Mouse (Mus musculus) ES-CJ7 (cell line): ENCODE results near the gene Yipf4.
A peak's percentile ranks its signal among the peaks of the same experiment; 100 is the strongest.
"Not testable (repeated sequence)": the region's sequence is repeated elsewhere in the genome, so short reads cannot be mapped to it uniquely, and the experiment has no call there.

ENCODE experiments used
- DNase-seq: peaks from one replicate; pipeline ENCODE4 v3.0.0; 2011; ENCODE audit warnings: low read depth, low spot score

Gene Yipf4

DNA sequence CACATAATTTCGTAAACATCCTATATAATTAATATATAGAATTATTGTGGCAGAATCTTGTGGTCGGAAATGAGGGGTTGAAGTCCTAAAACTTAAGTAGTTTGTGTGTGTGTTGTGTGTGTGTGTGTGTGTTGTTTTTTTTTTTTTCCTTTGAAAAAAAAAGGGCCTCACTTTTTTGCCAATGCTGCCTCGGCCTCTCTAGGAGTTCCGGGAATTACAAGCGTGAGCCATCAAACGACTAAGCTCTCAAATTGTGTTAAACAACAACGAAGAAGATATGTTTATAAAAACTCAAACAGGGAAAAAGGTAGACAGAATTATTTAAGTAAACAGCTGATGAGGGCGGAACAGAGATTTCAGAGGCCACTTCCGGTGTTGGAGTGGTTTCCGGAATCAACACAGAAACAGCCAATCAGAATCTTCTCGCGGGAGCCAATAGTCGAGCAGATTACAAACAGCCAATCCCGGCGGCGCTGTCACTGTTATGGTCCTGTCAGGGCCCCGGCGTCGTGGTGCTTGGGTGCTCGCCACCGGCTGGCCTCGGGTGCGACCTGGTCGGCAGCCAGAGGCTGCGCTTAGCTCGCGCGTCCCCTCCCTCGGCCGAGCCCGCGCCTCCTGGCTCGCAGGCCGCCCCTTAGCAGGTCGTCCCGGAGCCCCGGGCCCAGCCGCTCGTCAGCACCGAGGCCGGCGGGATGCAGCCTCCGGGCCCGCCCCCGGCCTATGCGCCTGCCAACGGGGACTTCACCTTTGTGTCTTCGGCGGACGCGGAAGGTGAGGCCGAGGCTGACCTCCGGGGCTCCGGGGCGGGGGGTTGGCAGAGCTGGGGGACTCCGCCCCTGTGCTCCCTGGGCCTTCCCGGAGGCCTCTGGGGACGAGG lies at the start of gene Yipf4:
Gene Yipf4 (plus strand): TSS at position 470 of the 877 bp plus-strand sequence.
- DNase-seq = peak; percentile 94

GRCm38 (mm10) chr17:74440486-74440885 lies 48.8 kb upstream of the Yipf4 start:
- no peak for DNase-seq

DNA sequence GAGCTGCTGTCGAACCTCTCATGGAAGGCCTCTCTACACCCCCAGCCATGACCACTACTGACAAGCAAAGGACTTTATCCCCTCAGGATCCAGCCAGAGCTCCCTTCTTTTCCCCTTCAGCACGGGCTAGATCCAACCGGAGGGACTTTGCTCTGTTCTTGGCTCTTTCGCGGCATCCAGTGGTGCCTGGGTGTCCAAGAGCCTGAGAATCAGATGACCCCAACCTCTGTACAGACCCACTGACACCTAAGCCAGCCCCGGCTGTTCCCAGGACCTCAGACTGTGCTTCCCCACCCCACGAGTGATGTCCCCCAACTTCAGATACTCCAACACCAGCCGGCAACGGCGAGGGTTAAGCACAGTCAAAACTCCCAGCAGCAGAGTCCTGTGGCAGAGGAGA lies 39.5 kb upstream of the Yipf4 start:
- DNase-seq = no peak

GRCm38 (mm10) chr17:74453928-74454327 lies 35.4 kb upstream of the Yipf4 start:
- no peak for DNase-seq

DNA sequence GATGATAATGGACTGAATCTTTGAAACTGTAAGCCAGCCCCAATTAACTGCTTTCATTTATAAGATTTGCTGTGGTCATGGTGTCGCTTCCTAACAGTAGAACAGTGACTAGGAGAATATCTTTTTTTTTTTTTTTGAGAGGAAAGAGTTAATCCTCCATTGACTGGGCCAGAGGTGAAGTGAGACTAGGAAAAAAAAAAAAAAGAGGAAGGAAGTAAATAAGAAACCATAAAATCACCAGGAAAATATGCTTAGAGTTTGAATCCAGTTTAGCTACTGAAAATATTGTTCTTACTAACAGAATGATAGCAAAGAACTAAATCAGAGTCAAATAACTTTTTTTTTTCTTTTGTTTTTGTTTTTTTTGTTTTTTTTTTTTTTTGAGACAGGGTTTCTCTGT lies 34.6 kb upstream of the Yipf4 start:
- no peak for DNase-seq

DNA sequence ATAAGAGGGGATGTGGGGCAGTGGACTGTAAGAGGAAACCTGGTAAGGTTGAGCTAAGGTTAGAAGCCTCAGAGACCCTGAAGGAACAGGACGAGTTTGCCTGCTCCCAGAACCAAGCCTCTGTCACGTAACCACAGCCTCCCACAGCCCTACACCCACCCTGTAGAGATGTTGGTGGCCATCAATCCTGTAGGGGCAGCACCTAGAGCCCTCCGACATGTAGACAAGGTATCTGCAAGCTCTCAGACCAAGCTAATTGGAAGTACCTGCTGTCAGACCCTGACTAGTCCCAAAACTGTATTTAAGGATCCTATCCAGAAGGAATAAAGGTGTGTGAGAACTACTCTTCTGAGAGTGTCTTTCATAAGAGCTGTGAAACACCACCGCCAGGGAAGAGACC lies 33.9 kb upstream of the Yipf4 start:
- DNase-seq = peak; percentile 51

GRCm38 (mm10) chr17:74456825-74457224 lies 32.5 kb upstream of the Yipf4 start:
- DNase-seq = no peak

- DNase-seq = no peak
Measured at GRCm38 (mm10) chr17:74457972-74458677, 31.2 kb upstream of the Yipf4 start.

DNA sequence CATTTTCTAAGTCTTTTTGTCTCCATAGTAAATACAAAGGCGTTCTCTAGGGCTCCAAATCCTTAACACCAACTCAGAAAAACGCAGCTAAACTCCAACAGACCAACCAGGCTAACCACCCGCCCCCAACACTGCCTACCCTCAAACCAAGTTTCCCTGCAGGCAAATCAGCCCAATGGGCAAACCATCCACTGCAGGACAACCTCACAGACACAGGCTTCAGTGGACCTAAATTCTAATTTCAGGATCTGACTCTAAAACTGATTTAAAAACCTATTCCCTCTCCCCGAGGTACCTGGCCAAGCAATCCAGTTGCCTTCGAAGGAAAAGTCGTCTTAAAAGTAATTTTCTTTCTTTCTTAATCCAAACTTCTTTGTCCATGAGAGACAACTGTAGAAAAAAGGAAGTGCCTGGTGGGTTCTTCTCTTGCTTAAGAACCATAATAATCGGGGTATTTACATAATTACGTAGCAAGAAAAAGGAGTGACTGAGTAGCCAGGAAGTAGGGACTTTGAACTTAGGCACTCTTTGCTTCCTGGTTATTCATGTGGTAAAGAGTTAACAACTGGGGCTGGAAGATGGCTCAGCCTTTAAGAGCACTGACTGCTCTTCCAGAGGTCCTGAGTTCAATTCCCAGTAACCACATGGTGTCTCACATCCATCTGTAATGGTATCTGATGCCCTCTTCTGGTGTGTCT lies 30.4 kb upstream of the Yipf4 start, which contains the start of gene Nlrc4:
Gene Nlrc4 (minus strand): TSS at position 432 of the 698 bp plus-strand sequence.
- DNase-seq = no peak

GRCm38 (mm10) chr17:74463510-74463909 lies 25.8 kb upstream of the Yipf4 start:
- no peak for DNase-seq

DNA sequence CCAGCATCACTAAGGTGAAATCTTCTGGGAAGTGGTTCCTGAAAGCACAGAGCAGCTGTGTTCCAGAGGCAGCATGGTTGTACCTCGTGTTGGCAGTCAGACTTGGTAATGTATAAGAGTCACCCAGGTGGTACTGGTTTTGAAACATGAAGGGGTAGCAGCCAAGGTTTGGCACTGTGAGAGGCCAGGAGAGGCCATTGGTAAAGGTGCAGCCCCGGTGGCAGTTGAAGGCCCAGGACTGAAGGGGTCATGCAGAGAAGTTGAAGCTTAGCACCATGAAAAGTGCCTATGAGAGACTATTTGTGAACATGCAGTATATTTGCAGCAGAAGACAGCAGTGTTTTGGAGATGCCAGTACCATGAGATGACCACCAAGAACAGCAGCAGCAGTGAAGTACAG lies 21.3 kb upstream of the Yipf4 start:
- not testable (repeated sequence) for DNase-seq

DNA sequence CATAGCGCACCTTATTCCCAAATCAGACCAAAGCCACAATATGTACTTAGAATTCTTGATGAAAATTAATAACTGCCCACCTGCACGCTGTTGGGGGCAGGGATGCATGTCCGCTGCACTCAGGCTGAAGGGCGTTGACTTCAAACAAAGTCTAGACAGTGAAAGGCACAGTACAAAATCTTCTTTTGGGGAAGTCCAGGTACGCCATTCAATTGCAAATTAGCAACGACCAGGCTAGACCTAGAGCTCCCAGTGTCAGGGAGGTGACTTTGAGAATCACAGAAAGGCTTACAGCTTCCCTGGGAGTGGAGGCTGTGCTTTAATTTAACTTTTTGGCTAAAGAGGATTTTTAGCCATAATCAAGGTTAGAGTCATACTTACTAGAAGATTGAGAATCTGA lies 19.2 kb upstream of the Yipf4 start:
- DNase-seq = not testable (repeated sequence)

DNA sequence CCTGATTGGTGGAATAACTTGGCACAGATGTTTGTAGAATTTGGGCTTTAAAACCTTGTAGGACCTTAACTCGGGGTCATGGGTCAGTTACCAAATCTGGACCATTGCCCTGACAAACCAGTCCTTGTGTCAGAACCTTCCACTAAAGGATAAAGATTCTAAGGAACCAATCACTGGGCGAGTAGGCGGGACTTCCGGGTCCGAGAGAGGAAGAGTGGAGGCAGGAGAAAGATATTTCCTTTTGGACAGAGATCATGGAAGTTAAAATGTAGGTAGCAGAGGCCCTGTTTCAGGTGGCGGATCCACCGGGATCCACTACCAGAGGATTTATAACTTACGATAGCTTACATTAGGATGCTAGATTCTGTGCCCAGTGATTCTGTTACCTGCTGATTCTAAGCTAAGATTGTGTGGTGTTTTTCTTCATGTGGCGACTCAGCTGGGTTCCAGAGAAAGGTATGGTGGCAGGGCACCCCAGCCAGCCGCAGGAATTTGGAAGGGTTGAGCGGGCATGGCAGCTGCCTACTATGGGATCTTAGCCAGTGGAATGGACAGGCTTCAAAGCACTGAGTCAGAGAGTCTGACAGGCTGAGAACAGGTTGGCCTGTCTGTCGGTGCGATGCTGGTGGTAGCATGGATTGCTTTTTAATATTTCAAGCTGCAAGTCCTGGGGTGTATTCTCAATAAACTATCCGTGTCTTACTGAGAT lies 8.8 kb upstream of the Yipf4 start:
- DNase-seq = no peak

DNA sequence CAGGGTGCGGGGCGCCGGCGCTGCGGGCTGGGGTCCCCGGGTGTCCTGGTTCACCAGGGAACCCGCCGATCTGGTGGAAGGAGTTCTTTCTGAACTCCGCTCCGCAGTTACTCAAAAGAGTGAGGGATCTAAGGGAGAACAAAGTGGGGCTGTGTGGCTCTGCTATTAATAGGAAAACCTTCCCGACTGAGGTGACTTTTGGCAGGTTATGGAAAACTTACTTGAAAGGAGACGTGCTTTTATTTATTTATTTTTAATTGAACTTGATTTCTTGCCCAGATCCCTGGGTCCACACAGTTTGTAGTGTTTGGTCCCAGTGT lies 568 bp downstream of the Yipf4 start:
- no peak for DNase-seq

- DNase-seq = no peak
Measured at GRCm38 (mm10) chr17:74491565-74491964, 2.3 kb downstream of the Yipf4 start.

DNA sequence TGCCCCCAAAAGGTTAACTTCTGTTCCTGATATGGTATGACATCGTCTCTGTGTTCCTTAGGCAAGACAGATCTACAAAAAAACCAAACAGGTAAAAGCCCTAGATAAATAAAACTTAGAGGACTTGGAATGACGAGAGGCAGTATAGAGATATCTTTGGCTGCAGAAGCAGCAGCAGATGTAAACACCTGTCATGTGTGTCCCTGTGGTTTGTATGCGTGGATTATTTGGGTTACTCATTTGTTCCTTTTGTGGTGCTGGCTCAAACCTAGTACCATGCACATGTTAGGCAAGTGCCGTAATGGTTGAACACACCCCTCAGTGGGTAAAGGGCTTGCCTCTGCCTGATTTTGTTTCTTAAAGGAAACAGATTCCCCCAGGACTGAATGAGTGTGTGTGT lies 10.9 kb downstream of the Yipf4 start:
- no peak for DNase-seq

GRCm38 (mm10) chr17:74501085-74501484 lies 11.8 kb downstream of the Yipf4 start:
- DNase-seq = no peak

GRCm38 (mm10) chr17:74507934-74508333 lies 18.6 kb downstream of the Yipf4 start:
- no peak for DNase-seq

DNA sequence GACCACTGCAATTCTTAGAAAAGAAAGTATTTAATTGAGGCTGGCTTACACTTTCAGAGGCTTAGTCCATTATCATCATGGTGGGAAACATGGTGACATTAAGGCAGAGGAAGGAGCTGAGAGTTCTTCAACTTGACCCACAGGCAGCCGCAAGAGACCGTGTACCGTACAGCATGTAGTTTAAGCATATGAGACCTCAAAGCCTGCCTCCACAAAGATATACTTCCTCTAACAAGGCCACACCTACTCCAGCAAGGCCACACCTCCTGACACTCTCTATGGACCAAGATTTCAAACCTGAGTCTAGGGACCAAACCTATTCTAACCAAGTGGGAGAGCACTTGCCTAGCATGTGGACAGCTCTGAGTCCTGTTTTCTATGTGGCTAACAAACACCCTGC lies 19.3 kb downstream of the Yipf4 start:
- no peak for DNase-seq

GRCm38 (mm10) chr17:74512308-74512707 lies 23.0 kb downstream of the Yipf4 start:
- DNase-seq = no peak

GRCm38 (mm10) chr17:74522797-74523723 lies 33.8 kb downstream of the Yipf4 start:
- peak; percentile 79 for DNase-seq
